Mouse (Mus musculus): ENCODE results near the gene Herc2.

Gene Herc2

DNA sequence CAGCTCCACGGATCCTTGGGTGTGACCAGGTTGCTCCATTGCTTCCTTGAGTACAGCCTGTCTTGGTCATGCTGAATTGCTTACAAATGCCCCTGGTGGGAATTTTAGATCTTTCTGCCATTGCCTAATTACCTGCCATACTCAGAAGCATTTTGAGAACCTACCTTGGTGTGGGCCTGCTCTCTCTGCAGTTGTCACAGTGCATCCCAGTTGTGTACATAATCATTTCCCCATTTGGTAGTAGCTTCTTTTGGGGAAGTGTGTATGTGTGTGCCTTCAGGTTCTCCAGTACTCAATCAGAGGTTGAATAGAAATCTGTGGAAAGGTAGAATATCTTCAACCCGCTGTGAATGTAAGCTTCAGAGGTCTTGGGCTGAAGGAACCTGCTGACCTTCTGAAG, 153.3 kb downstream of the Herc2 start:
- DNase-seq, result no peak

DNA sequence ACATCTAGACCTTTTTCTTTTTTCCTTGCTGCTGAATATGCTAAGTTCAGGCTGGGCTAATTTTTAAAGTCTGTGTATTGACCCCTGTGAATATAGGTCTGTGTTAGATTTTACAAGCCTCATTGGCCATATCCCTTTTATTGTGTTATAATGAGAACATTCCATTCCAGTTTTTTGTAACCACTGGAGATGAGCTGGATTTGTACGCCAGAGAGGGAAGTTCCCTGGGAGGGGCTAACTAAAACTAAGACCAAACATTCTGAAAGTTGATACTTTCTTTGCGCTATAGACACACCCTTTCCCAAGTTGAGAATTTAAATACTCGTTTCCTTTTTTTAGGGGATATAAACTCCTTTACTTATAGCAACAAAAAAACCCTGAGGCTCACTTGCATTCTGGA, 154.9 kb downstream of the Herc2 start:
- no peak for DNase-seq

DNA sequence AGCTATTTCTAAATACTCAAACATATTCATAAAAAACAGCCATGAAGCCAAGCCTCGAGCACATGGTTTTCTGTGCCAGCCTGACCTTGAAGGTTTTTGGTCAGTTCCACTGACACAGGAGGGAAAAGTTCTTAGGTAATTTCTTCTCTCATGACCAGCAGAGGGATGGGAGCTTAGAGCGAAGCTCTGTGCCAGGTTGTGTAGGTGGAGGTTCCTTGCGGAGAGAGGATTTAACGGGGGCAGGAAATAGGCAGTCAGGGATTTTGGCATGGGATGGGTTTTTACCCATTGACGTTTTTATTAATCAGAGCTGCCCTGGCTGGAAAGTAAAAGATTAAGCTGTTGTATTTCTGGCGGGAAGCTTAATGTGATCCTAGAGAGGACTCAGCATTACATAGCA, 170.8 kb downstream of the Herc2 start:
- no peak for DNase-seq

DNA sequence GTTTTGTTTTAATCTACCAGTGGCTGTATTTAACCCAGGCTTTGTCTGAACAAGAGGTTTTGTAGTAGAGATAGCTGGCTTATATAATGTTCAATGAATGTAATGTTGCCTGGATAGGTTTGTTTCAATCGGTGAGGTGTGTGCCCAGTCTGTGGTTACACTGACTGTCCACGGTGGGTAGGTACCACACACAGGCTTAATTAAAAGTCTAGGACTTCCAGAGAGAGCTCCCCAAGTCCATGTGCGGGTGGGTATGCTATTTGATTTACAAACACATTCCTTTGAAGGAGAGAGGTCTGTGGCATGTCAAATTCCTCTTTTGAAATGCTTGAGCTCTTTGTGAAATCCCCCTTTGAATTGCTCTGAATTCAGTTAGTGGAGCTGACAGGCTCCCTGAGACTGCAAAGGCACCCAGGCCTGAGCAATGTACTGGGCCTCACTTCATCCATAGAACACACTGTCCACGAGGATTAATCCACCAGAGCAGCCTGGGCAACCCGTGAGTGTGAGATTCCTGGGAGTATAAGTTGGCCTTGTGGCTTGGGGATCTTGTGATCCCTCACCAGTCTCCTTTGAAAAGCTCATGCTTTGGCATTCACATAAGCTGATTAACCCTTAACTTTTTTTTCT, 185.9 kb downstream of the Herc2 start:
- no peak for DNase-seq

DNA sequence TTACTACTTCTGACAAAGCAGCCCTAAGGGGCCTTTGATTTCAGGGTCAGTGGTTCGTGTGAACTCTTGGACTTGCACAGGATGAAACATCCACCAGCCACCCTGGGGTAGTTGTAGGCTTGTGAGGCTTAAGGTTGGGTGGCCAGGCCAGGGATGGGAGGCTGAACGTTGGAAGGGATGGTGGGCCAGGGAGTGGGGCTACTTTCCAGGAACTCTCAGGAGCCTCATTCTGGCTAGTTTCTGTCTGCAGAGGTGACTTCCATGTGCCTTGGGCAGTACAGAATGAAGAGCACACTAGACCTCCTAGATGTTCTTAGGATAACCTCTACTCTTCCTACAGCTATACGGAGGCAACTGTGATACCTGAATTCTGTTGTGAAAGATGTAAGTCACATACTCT, 186.6 kb downstream of the Herc2 start:
- DNase-seq, result no peak

DNA sequence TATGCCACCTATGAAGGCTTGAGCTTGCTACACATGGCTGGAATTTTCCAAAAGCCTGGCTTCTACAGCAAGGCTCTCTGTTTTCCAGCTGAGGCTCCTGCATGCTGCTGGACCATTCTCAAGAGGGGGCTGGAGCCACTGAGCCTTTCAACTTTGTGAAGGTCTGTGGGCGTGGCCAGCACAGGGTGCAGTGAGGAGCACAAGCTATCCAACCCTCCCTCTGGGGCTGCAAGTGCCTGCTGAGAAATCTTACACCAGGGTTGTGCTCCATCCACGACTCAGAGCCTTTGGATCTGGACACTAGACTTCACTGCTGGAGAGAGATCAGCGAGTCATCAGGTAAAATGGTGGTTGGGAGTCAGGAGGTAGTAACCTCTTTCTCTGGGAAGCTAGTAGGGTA, 189.5 kb downstream of the Herc2 start, which contains the start of gene Oca2:
Gene Oca2 (plus strand): TSS at position 218 of the 400 bp plus-strand sequence.
- DNase-seq, result no peak

DNA sequence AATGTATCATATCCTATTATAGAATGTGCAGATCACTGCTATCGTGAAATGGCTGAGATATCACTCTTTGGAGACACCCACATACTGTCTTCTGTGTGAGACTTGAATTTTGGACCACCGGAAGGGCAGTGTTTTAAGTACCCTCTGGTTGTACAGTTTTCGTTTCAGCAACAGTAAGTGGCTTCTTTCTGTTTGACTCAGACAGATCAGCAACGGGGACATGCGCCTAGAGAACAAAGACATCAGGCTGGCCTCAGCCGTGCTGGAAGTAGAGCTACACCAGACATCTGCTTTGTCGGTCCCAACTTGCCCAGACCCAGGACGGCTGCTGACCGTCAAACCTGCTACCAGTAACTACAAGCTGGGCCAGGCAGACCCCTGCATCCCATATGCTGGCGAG, 204.6 kb downstream of the Herc2 start:
- no peak for DNase-seq

DNA sequence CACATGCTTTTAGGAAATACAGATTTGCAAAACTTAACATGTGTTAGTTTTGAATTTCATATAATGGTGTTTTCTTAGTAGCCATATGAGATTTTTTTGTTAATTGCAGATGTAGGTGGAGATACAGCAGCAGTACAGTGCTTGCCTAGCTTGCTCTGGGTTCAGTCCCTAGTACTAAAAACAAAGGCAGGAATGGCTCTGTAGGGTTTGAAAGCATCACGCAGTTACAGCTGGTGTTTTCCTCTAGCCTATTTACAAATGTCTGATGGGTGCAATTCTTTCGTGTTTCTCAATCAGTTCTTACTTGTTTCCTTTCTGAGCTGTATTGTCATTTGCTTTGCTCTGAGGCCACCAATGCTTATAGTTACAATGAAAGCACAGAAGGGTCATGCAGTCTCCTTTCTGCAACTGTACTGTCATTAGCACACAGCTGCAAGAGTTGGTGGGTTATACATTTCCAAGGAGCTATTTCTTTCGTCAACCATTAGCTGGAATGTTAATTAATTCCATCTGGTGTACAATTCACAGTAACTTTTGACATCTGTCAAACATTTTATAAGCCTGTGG, 208.0 kb downstream of the Herc2 start:
- no peak for DNase-seq

DNA sequence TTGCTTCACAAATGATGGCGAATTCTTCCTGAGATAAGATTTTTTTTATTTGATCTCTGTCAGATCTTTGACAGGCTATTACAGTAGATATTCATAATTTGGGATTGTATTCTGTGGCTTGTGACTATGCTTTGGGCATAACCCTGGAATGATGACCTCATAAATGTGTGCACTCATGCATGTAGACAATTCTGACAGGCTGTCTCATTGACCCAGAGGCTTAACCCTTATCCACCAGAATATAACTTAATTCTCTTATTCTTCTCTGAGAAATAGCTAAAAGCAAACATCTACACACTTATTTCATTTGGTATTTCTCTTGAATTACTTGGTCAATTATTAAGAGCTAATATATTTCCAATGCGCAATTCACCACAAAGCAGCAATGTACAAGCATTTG, 227.5 kb downstream of the Herc2 start:
- no peak for DNase-seq
